Mouse (Mus musculus) G1E (cell line): Measurements from ENCODE around the gene Tsga10. TPM values are rescaled to one million over a fixed set of nuclear protein-coding genes. Genes with fewer than 3 reads are reported as not detected.
"Not testable (repeated sequence)": the region's sequence is repeated elsewhere in the genome, so short reads cannot be mapped to it uniquely, and the experiment has no call there.

Source experiments
- ATAC-seq: 2 replicates; pipeline ENCODE4 v1.8.0; 2016; ENCODE audit warnings: mild to moderate bottlenecking; ENCODE audit not compliant: insufficient number of reproducible peaks, poor library complexity, low FRiP score, severe bottlenecking; ENCODE audit errors: extremely low read depth
- DNase-seq: peaks from one replicate; pipeline ENCODE4 v3.0.0; 2012; ENCODE audit warnings: low spot score
- H3K27me3 ChIP-seq: 2 replicates; pipeline ENCODE4 v1.6.1; 2012; ENCODE audit warnings: mild to moderate bottlenecking, low read length, inconsistent platforms; ENCODE audit not compliant: insufficient read depth
- H3K36me3 ChIP-seq: replicated peaks from 2 replicates; pipeline ENCODE3; 2012; ENCODE audit warnings: mild to moderate bottlenecking, inconsistent platforms
- H3K4me1 ChIP-seq: 2 replicates; pipeline ENCODE4 v1.6.1; 2012; ENCODE audit warnings: low read depth, low read length, inconsistent platforms, mixed read lengths; ENCODE audit not compliant: insufficient read depth
- H3K4me3 ChIP-seq: 2 replicates; pipeline ENCODE4 v1.5.1; 2012; ENCODE audit warnings: low read depth, mild to moderate bottlenecking, inconsistent platforms, low read length, moderate library complexity, mixed read lengths
- H3K9me3 ChIP-seq: replicated peaks from 2 replicates; pipeline ENCODE4 v1.6.1; 2012; ENCODE audit warnings: inconsistent platforms
- CTCF ChIP-seq: IDR thresholded peaks from 2 replicates; pipeline ENCODE4 v1.5.1; 2012; ENCODE audit warnings: low read depth, low read length, inconsistent platforms, mixed read lengths
- GATA1 ChIP-seq: IDR thresholded peaks from 2 replicates; pipeline ENCODE4 v1.6.1; 2012; ENCODE audit warnings: borderline replicate concordance, low read length, inconsistent platforms, mixed read lengths
- GATA2 ChIP-seq: IDR thresholded peaks from 2 replicates; pipeline ENCODE4 v1.6.1; 2012; ENCODE audit warnings: low read depth, low read length, inconsistent platforms, borderline replicate concordance
- POLR2AphosphoS5 ChIP-seq: IDR thresholded peaks from 2 replicates; pipeline ENCODE4 v1.6.1; 2012; ENCODE audit warnings: low read depth, low read length, inconsistent platforms; ENCODE audit not compliant: insufficient replicate concordance
- TAL1 ChIP-seq: conservative IDR thresholded peaks from 2 replicates; pipeline ENCODE4 v1.6.1; 2012; ENCODE audit warnings: low read depth, low read length, inconsistent platforms, mixed read lengths
- polyA plus RNA-seq: library from polyadenylated mRNA; stranded (reverse); fragments of >175 nt; gene quantifications from 2 replicates; pipeline ENCODE4 v1.2.3, GENCODE M21; 2012
- total RNA-seq, 2 experiments: library from RNA; stranded (forward) in 1 of 2; stranded (reverse) in 1 of 2; fragments of 200-1000 nt in 1 of 2; fragments of >200 nt in 1 of 2; fragmentation: Nextera tagmentation in 1 of 2; gene quantifications; 2 replicates each; pipeline ENCODE4 v1.2.3; 2014 to 2017

Tsga10 gene
- total and polyA plus RNA-seq, 3 experiments: 0.41 to 10.2 (median 8.9) TPM

GRCm38 (mm10) chr1:37865401-37866215 lies 621 bp downstream of the Tsga10 start:
- Histone ChIP-seq H3K9me3 (no peaks in the 10 kb centered on the region), H3K36me3 (no peaks in the 10 kb centered on the region), H3K4me1 (peaks cover 30% of the 10 kb centered on the region), H3K4me3 (peak overlapping the region; percentile 80), H3K27me3 (peaks cover 4% of the 10 kb centered on the region; the same call in 1 of the 2 replicates)
- ATAC-seq: no peak
- no peak for DNase-seq
- no peak; the same call in 1 of the 2 replicates for TF ChIP-seq POLR2AphosphoS5
- no peak for TF ChIP-seq CTCF
- TF ChIP-seq TAL1: no peak
- no peak for TF ChIP-seq GATA1
- TF ChIP-seq GATA2: no peak

GRCm38 (mm10) chr1:37864511-37865400 lies 1.5 kb downstream of the Tsga10 start:
- peak; percentile 90 for ATAC-seq
- no peaks in the 10 kb centered on the region for H3K9me3 ChIP-seq
- peaks cover 4% of the 10 kb centered on the region; the same call in 1 of the 2 replicates for H3K27me3 ChIP-seq
- no peak for TF ChIP-seq CTCF
- TF ChIP-seq POLR2AphosphoS5: no peak
- TF ChIP-seq TAL1: no peak
- no peak for TF ChIP-seq GATA2
- TF ChIP-seq GATA1: no peak
- H3K36me3 ChIP-seq: no peaks in the 10 kb centered on the region
- H3K4me3 ChIP-seq: peak overlapping the region; percentile 80
- DNase-seq: peak; percentile 98
- H3K4me1 ChIP-seq: peaks cover 28% of the 10 kb centered on the region

DNA sequence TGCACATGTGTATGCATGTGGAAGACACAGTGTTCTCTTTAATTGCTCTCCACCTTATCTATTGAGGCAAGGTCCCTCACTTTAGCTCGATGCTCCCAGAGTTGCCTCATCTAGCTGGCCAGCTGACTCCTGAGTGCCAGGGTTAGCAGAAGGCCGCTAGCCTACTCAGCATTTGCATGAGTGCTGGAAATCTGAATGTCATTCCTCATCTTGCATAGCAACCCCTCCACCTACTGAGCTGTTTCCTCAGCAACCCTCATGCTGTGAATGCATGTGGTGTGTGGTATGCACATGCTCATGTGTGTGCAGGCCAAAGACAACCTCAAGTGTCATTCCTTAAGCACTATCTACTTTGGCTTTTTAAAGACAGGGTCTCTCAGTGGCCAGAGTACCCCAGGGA lies 15.5 kb downstream of the Tsga10 start:
- TF ChIP-seq GATA2 (no peak), CTCF (no peak), GATA1 (no peak), POLR2AphosphoS5 (no peak), TAL1 (no peak)
- H3K4me3 ChIP-seq: no peak overlapping the region
- H3K36me3 ChIP-seq: no peaks in the 10 kb centered on the region
- no peak for DNase-seq
- H3K27me3 ChIP-seq: peaks cover 13% of the 10 kb centered on the region
- no peaks in the 10 kb centered on the region for H3K9me3 ChIP-seq
- no peak for ATAC-seq
- H3K4me1 ChIP-seq: peaks cover 3% of the 10 kb centered on the region

DNA sequence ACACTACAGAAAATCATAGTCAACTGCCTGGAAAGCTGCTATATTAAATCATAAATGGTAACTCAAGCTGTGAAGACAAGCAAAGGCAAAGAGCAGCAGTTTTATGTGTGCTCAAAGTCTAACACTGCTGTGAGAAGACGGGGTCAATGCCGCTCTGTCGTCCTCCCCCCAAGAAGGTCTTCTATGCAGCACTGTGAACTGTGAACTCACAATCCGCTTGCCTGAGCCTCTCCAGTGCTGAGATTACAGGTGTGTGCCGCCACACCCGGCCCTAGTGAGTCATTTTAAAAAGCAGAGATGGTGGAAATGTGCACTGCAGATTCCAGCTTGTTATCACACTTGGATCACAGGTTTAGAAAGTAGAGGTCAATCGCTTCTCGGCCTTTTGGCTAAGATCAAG lies 19.4 kb downstream of the Tsga10 start:
- no peaks in the 10 kb centered on the region for H3K9me3 ChIP-seq
- ATAC-seq (no peak), DNase-seq (no peak)
- H3K4me3 ChIP-seq: no peak overlapping the region
- no peaks in the 10 kb centered on the region for H3K36me3 ChIP-seq
- TF ChIP-seq POLR2AphosphoS5: no peak
- TF ChIP-seq CTCF: no peak
- TF ChIP-seq GATA2: no peak
- no peak for TF ChIP-seq GATA1
- no peak for TF ChIP-seq TAL1
- H3K27me3 ChIP-seq: peaks cover 15% of the 10 kb centered on the region
- no peaks in the 10 kb centered on the region for H3K4me1 ChIP-seq

GRCm38 (mm10) chr1:37831681-37832080 lies 34.5 kb downstream of the Tsga10 start:
- H3K27me3 ChIP-seq: peaks cover 14% of the 10 kb centered on the region
- no peaks in the 10 kb centered on the region for H3K36me3 ChIP-seq
- H3K4me3 ChIP-seq: no peak overlapping the region
- no peaks in the 10 kb centered on the region for H3K9me3 ChIP-seq
- no peak for DNase-seq
- TF ChIP-seq GATA2 (no peak), TAL1 (no peak), CTCF (no peak), GATA1 (no peak), POLR2AphosphoS5 (no peak)
- ATAC-seq: no peak
- H3K4me1 ChIP-seq: no peaks in the 10 kb centered on the region

DNA sequence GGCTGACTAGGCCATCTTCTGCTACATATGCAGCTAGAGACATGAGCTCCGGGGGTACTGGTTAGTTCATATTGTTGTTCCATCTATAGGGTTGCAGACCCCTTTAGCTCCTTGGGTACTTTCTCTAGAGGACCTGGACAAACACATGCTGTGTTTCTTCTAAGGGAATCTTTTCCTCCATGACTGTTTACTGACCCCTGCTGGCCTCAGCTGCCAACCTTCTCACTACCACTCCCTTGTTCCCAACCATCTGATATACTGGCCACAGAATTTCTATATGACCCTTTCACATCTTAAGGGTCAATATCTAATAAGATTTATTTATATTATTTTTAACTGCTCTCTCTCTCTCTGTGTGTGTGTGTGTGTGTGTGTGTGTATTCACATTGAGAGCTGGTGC lies 63.9 kb downstream of the Tsga10 start:
- H3K4me3 ChIP-seq, H3K36me3 ChIP-seq, H3K4me1 ChIP-seq, H3K9me3 ChIP-seq, H3K27me3 ChIP-seq, DNase-seq, ATAC-seq: not testable (repeated sequence)
